Mouse (Mus musculus): ENCODE measurements at regions not wholly inside any gene's neighbourhood (a gene's known extent, or its start where the extent isn't known, plus 50 kb on each side); places are given as distances from the start of the nearest gene placed in this dataset.

GRCm38 (mm10) chr7:40693755-40694154 is 204.4 kb upstream of the Vstm2b start:
- Histone ChIP-seq H3K9me3 (ENCODE audit: control insufficient read depth, low read length) (no peaks in the 10 kb centered on the region), H3K4me3 (ENCODE audit: low read length) (no peak overlapping the region), H3K4me1 (ENCODE audit: control insufficient read depth, insufficient read depth, low read length) (no peaks in the 10 kb centered on the region), H3K36me3 (ENCODE audit: control insufficient read depth, insufficient read depth, low read length) (no peaks in the 10 kb centered on the region), H3K4me2 (replicated peaks; ENCODE audit: low read depth, low read length) (no peak overlapping the region), H3K9ac (ENCODE audit: low read depth, low read length) (no peak overlapping the region), H3K27ac (ENCODE audit: low read depth, low read length) (no peak overlapping the region), H3K27me3 (ENCODE audit: control insufficient read depth, insufficient read depth, low read length) (no peaks in the 10 kb centered on the region)
- WGBS = 63% methylated on average over 5 of the region's 5 CpGs
- no peak for ATAC-seq (ENCODE audit: low FRiP score, low TSS enrichment)

GRCm38 (mm10) chr7:40697551-40697950 is 200.6 kb upstream of the Vstm2b start:
- Histone ChIP-seq H3K4me1 (ENCODE audit: control insufficient read depth, insufficient read depth, low read length) (no peaks in the 10 kb centered on the region), H3K4me2 (replicated peaks; ENCODE audit: low read depth, low read length) (no peak overlapping the region), H3K4me3 (ENCODE audit: low read length) (no peak overlapping the region), H3K9ac (ENCODE audit: low read depth, low read length) (no peak overlapping the region), H3K27ac (ENCODE audit: low read depth, low read length) (no peak overlapping the region), H3K36me3 (ENCODE audit: control insufficient read depth, insufficient read depth, low read length) (no peaks in the 10 kb centered on the region), H3K27me3 (ENCODE audit: control insufficient read depth, insufficient read depth, low read length) (no peaks in the 10 kb centered on the region), H3K9me3 (ENCODE audit: control insufficient read depth, low read length) (no peaks in the 10 kb centered on the region)
- ATAC-seq (ENCODE audit: low FRiP score, low TSS enrichment) = no peak
- 75% methylated on average over 8 of the region's 8 CpGs for whole genome bisulfite sequencing

GRCm38 (mm10) chr7:40698309-40698708 is 199.8 kb upstream of the Vstm2b start:
- WGBS = 37% methylated on average over 3 of the region's 3 CpGs
- no peaks in the 10 kb centered on the region for H3K4me1 ChIP-seq (ENCODE audit: control insufficient read depth, insufficient read depth, low read length)

GRCm38 (mm10) chr7:40699633-40700032 is 198.5 kb upstream of the Vstm2b start:
- ATAC-seq (ENCODE audit: low FRiP score, low TSS enrichment) = no peak
- no peak overlapping the region for H3K4me3 ChIP-seq (ENCODE audit: low read length)
- no peaks in the 10 kb centered on the region for H3K36me3 ChIP-seq (ENCODE audit: control insufficient read depth, insufficient read depth, low read length)
- no peak overlapping the region for H3K4me2 ChIP-seq (replicated peaks; ENCODE audit: low read depth, low read length)
- no peak overlapping the region for H3K27ac ChIP-seq (ENCODE audit: low read depth, low read length)
- WGBS = 91% methylated on average over 1 of the region's 1 CpGs
- no peaks in the 10 kb centered on the region for H3K4me1 ChIP-seq (ENCODE audit: control insufficient read depth, insufficient read depth, low read length)
- no peaks in the 10 kb centered on the region for H3K9me3 ChIP-seq (ENCODE audit: control insufficient read depth, low read length)
- no peaks in the 10 kb centered on the region for H3K27me3 ChIP-seq (ENCODE audit: control insufficient read depth, insufficient read depth, low read length)
- no peak overlapping the region for H3K9ac ChIP-seq (ENCODE audit: low read depth, low read length)

More at GRCm38 (mm10) chr7:40698309-40698708, 199.8 kb upstream of the Vstm2b start:
- no peaks in the 10 kb centered on the region for H3K27me3 ChIP-seq (ENCODE audit: control insufficient read depth, insufficient read depth, low read length)
- ATAC-seq (ENCODE audit: low FRiP score, low TSS enrichment) = no peak
- H3K4me2 ChIP-seq (replicated peaks; ENCODE audit: low read depth, low read length) = no peak overlapping the region
- H3K36me3 ChIP-seq (ENCODE audit: control insufficient read depth, insufficient read depth, low read length) = no peaks in the 10 kb centered on the region
- no peak overlapping the region for H3K9ac ChIP-seq (ENCODE audit: low read depth, low read length)
- H3K4me3 ChIP-seq (ENCODE audit: low read length) = no peak overlapping the region
- no peak overlapping the region for H3K27ac ChIP-seq (ENCODE audit: low read depth, low read length)
- no peaks in the 10 kb centered on the region for H3K9me3 ChIP-seq (ENCODE audit: control insufficient read depth, low read length)

- Histone ChIP-seq H3K4me1 (ENCODE audit: control insufficient read depth, insufficient read depth, low read length) (no peaks in the 10 kb centered on the region), H3K4me2 (replicated peaks; ENCODE audit: low read depth, low read length) (no peak overlapping the region), H3K4me3 (ENCODE audit: low read length) (no peak overlapping the region), H3K27me3 (ENCODE audit: control insufficient read depth, insufficient read depth, low read length) (no peaks in the 10 kb centered on the region), H3K27ac (ENCODE audit: low read depth, low read length) (no peak overlapping the region), H3K9me3 (ENCODE audit: control insufficient read depth, low read length) (0 out of 2 replicates have a peak, but pooled peaks cover 2% of the 10 kb centered on the region), H3K9ac (ENCODE audit: low read depth, low read length) (no peak overlapping the region), H3K36me3 (ENCODE audit: control insufficient read depth, insufficient read depth, low read length) (no peaks in the 10 kb centered on the region)
- WGBS = 86% methylated on average over 5 of the region's 5 CpGs
- ATAC-seq (ENCODE audit: low FRiP score, low TSS enrichment) = no peak
Observed at GRCm38 (mm10) chr7:40700656-40701055, 197.5 kb upstream of the Vstm2b start.

GRCm38 (mm10) chr7:40702191-40703045 is 195.7 kb upstream of the Vstm2b start:
- Histone ChIP-seq H3K4me1 (ENCODE audit: control insufficient read depth, insufficient read depth, low read length) (no peaks in the 10 kb centered on the region), H3K4me2 (replicated peaks; ENCODE audit: low read depth, low read length) (no peak overlapping the region), H3K9me3 (ENCODE audit: control insufficient read depth, low read length) (0 out of 2 replicates have a peak, but pooled peaks cover 2% of the 10 kb centered on the region), H3K27ac (ENCODE audit: low read depth, low read length) (no peak overlapping the region), H3K36me3 (ENCODE audit: control insufficient read depth, insufficient read depth, low read length) (no peaks in the 10 kb centered on the region), H3K4me3 (ENCODE audit: low read length) (no peak overlapping the region), H3K9ac (ENCODE audit: low read depth, low read length) (no peak overlapping the region), H3K27me3 (ENCODE audit: control insufficient read depth, insufficient read depth, low read length) (no peaks in the 10 kb centered on the region)
- no peak for ATAC-seq (ENCODE audit: low FRiP score, low TSS enrichment)
- WGBS = 61% methylated on average over 5 of the region's 5 CpGs

- Histone ChIP-seq H3K4me3 (ENCODE audit: low read length) (no peak overlapping the region), H3K9me3 (ENCODE audit: control insufficient read depth, low read length) (0 out of 2 replicates have a peak, but pooled peaks cover 2% of the 10 kb centered on the region), H3K4me1 (ENCODE audit: control insufficient read depth, insufficient read depth, low read length) (no peaks in the 10 kb centered on the region), H3K27me3 (ENCODE audit: control insufficient read depth, insufficient read depth, low read length) (no peaks in the 10 kb centered on the region), H3K27ac (ENCODE audit: low read depth, low read length) (no peak overlapping the region), H3K36me3 (ENCODE audit: control insufficient read depth, insufficient read depth, low read length) (no peaks in the 10 kb centered on the region), H3K9ac (ENCODE audit: low read depth, low read length) (no peak overlapping the region), H3K4me2 (replicated peaks; ENCODE audit: low read depth, low read length) (no peak overlapping the region)
- no peak for ATAC-seq (ENCODE audit: low FRiP score, low TSS enrichment)
- 96% methylated on average over 2 of the region's 2 CpGs for WGBS
Observed at GRCm38 (mm10) chr7:40708231-40708630, 189.9 kb upstream of the Vstm2b start.

GRCm38 (mm10) chr7:40717991-40718390 is 180.1 kb upstream of the Vstm2b start:
- no peak for ATAC-seq (ENCODE audit: low FRiP score, low TSS enrichment)
- no peak overlapping the region for H3K27ac ChIP-seq (ENCODE audit: low read depth, low read length)

GRCm38 (mm10) chr7:40736971-40737468 is 161.1 kb upstream of the Vstm2b start:
- Histone ChIP-seq H3K4me1 (ENCODE audit: control insufficient read depth, insufficient read depth, low read length) (no peaks in the 10 kb centered on the region), H3K4me3 (ENCODE audit: low read length) (no peak overlapping the region), H3K9me3 (ENCODE audit: control insufficient read depth, low read length) (no peaks in the 10 kb centered on the region), H3K36me3 (ENCODE audit: control insufficient read depth, insufficient read depth, low read length) (no peaks in the 10 kb centered on the region), H3K4me2 (replicated peaks; ENCODE audit: low read depth, low read length) (no peak overlapping the region), H3K27me3 (ENCODE audit: control insufficient read depth, insufficient read depth, low read length) (no peaks in the 10 kb centered on the region), H3K27ac (ENCODE audit: low read depth, low read length) (no peak overlapping the region), H3K9ac (ENCODE audit: low read depth, low read length) (no peak overlapping the region)
- ATAC-seq (ENCODE audit: low FRiP score, low TSS enrichment) = no peak
- 62% methylated on average over 6 of the region's 6 CpGs for WGBS

More at GRCm38 (mm10) chr7:40717991-40718390, 180.1 kb upstream of the Vstm2b start:
- H3K4me2 ChIP-seq (replicated peaks; ENCODE audit: low read depth, low read length) = no peak overlapping the region
- no peaks in the 10 kb centered on the region for H3K27me3 ChIP-seq (ENCODE audit: control insufficient read depth, insufficient read depth, low read length)
- no peak overlapping the region for H3K9ac ChIP-seq (ENCODE audit: low read depth, low read length)
- WGBS = 30% methylated on average over 6 of the region's 6 CpGs
- no peaks in the 10 kb centered on the region for H3K4me1 ChIP-seq (ENCODE audit: control insufficient read depth, insufficient read depth, low read length)
- no peaks in the 10 kb centered on the region for H3K36me3 ChIP-seq (ENCODE audit: control insufficient read depth, insufficient read depth, low read length)
- no peak overlapping the region for H3K4me3 ChIP-seq (ENCODE audit: low read length)
- no peaks in the 10 kb centered on the region for H3K9me3 ChIP-seq (ENCODE audit: control insufficient read depth, low read length)
